Mouse (Mus musculus) CD4-positive, CD25-positive, alpha-beta regulatory T cell (primary cell): ENCODE data around the gene BC005561. TPM values are rescaled to one million over a fixed set of nuclear protein-coding genes. Genes with fewer than 3 reads are reported as not detected.

Source experiments
- polyA plus RNA-seq: library from polyadenylated mRNA; unstranded; fragments of 100-300 nt; shearing (Covaris generic); gene quantifications from one replicate; pipeline ENCODE4 v1.2.1, GENCODE M21; 2017

The BC005561 gene
- polyA plus RNA-seq: 14.6 TPM

GRCm38 (mm10) chr5:104508195-104508891, at the start of gene BC005561:
TSS of gene BC005561 (plus strand) at chr5:104508352.

GRCm38 (mm10) chr5:104458832-104459705, 49.1 kb upstream of the BC005561 start, which contains the start of gene Pkd2:
TSS of gene Pkd2 (plus strand) at chr5:104459450.

Other genes starting within 250 kb of the BC005561 start
- not detected for gene Ibsp, start 209.2 kb upstream of the BC005561 start, polyA plus RNA-seq
- not detected for gene Mepe, start 183.0 kb upstream of the BC005561 start, polyA plus RNA-seq
- gene Spp1, start 73.2 kb upstream of the BC005561 start, polyA plus RNA-seq: not detected
- gene Pkd2, start 48.9 kb upstream of the BC005561 start, polyA plus RNA-seq: 0.19 TPM